Mouse (Mus musculus): ENCODE results near the gene Gkn1.
A peak's percentile ranks its signal among the peaks of the same experiment; 100 is the strongest.

The Gkn1 gene

GRCm38 (mm10) chr6:87350829-87351228, at the start of gene Gkn1:
Gene Gkn1 (minus strand): TSS chr6:87350942.
- no peak for DNase-seq (ENCODE audit: low spot score)

GRCm38 (mm10) chr6:87399886-87400566, 49.3 kb upstream of the Gkn1 start:
- no peak for DNase-seq (ENCODE audit: low spot score)

- DNase-seq (ENCODE audit: low spot score), result peak; percentile 89
These were observed 48.4 kb upstream of the Gkn1 start for GRCm38 (mm10) chr6:87399137-87399536.

- DNase-seq (ENCODE audit: low spot score), result no peak
These were observed 44.0 kb upstream of the Gkn1 start for GRCm38 (mm10) chr6:87394783-87395182.

GRCm38 (mm10) chr6:87393466-87394205, 42.9 kb upstream of the Gkn1 start:
- no peak for DNase-seq (ENCODE audit: low spot score)

- DNase-seq (ENCODE audit: low spot score), result no peak
These were observed 38.8 kb upstream of the Gkn1 start for GRCm38 (mm10) chr6:87389455-87389989.

- DNase-seq (ENCODE audit: low spot score), result no peak
These were observed 38.1 kb upstream of the Gkn1 start, which contains the start of gene Gkn3 for GRCm38 (mm10) chr6:87388877-87389276. Gene Gkn3 (minus strand): TSS chr6:87388935.

GRCm38 (mm10) chr6:87386681-87387080, 35.9 kb upstream of the Gkn1 start:
- no peak for DNase-seq (ENCODE audit: low spot score)

GRCm38 (mm10) chr6:87386203-87386602, 35.5 kb upstream of the Gkn1 start:
- peak; percentile 95 for DNase-seq (ENCODE audit: low spot score)

- no peak for DNase-seq (ENCODE audit: low spot score)
These were observed 34.0 kb upstream of the Gkn1 start for GRCm38 (mm10) chr6:87384761-87385160.

GRCm38 (mm10) chr6:87383926-87384691, 33.4 kb upstream of the Gkn1 start:
- DNase-seq (ENCODE audit: low spot score), result peak; percentile 61

- DNase-seq (ENCODE audit: low spot score), result no peak
These were observed 22.3 kb upstream of the Gkn1 start, which contains the start of gene Gkn2 for GRCm38 (mm10) chr6:87373057-87373456. Gene Gkn2 (plus strand): TSS chr6:87373357.

- no peak for DNase-seq (ENCODE audit: low spot score)
These were observed 18.5 kb upstream of the Gkn1 start for GRCm38 (mm10) chr6:87369223-87369622.

GRCm38 (mm10) chr6:87354441-87354840, 3.7 kb upstream of the Gkn1 start:
- DNase-seq (ENCODE audit: low spot score), result peak; percentile 28

- no peak for DNase-seq (ENCODE audit: low spot score)
These were observed 14.8 kb downstream of the Gkn1 start for GRCm38 (mm10) chr6:87335935-87336295.

GRCm38 (mm10) chr6:87335091-87335934, 15.4 kb downstream of the Gkn1 start, which contains the start of gene Antxr1:
Gene Antxr1 (minus strand): TSS chr6:87335821.
- peak; percentile 76 for DNase-seq (ENCODE audit: low spot score)

- DNase-seq (ENCODE audit: low spot score), result peak; percentile 37
These were observed 16.2 kb downstream of the Gkn1 start for GRCm38 (mm10) chr6:87334361-87335090.

- no peak for DNase-seq (ENCODE audit: low spot score)
These were observed 18.4 kb downstream of the Gkn1 start for GRCm38 (mm10) chr6:87332380-87332779.

- no peak for DNase-seq (ENCODE audit: low spot score)
These were observed 22.2 kb downstream of the Gkn1 start for GRCm38 (mm10) chr6:87328265-87329173.

GRCm38 (mm10) chr6:87326932-87327331, 23.8 kb downstream of the Gkn1 start:
- no peak for DNase-seq (ENCODE audit: low spot score)

Data from retina, embryonic 14.5 days (tissue).